Mouse (Mus musculus) intestine, embryonic 16.5 days (tissue): ENCODE results near the gene Sat2. TPM values are rescaled to one million over a fixed set of nuclear protein-coding genes. Genes with fewer than 3 reads are reported as not detected.
A peak's percentile ranks its signal among the peaks of the same experiment; 100 is the strongest.

ENCODE experiments used
- ATAC-seq: fragments of 200-750 bp; cut with Nextera tagmentation; 2 replicates; pipeline ENCODE4 v1.8.0; 2017; ENCODE audit warnings: moderate TSS enrichment, moderate library complexity
- H3K27ac ChIP-seq: fragments of 300-500 bp; sonication (generic); 2 replicates; pipeline ENCODE4 v1.5.1; 2014; ENCODE audit warnings: mild to moderate bottlenecking, low read length
- H3K27me3 ChIP-seq: fragments of 300-500 bp; sonication (generic); replicated peaks from 2 replicates; pipeline ENCODE4 v1.6.1; 2014; ENCODE audit warnings: low read length, control low read depth, mixed read lengths; ENCODE audit not compliant: control insufficient read depth, insufficient read depth
- H3K36me3 ChIP-seq: fragments of 300-500 bp; sonication (generic); 2 replicates; pipeline ENCODE4 v1.6.1; 2014; ENCODE audit warnings: low read length, control low read depth; ENCODE audit not compliant: control insufficient read depth, insufficient read depth
- H3K4me1 ChIP-seq: fragments of 300-500 bp; sonication (generic); 2 replicates; pipeline ENCODE4 v1.6.1; 2014; ENCODE audit warnings: low read length, control low read depth, mixed read lengths; ENCODE audit not compliant: control insufficient read depth, insufficient read depth
- H3K4me2 ChIP-seq: fragments of 300-500 bp; sonication (generic); 2 replicates; pipeline ENCODE4 v1.6.1; 2014; ENCODE audit warnings: low read depth, low read length, control low read depth
- H3K4me3 ChIP-seq: fragments of 300-500 bp; sonication (generic); 2 replicates; pipeline ENCODE4 v1.5.1; 2014; ENCODE audit warnings: mild to moderate bottlenecking, low read length
- H3K9ac ChIP-seq: fragments of 300-500 bp; sonication (generic); 2 replicates; pipeline ENCODE4 v1.6.1; 2014; ENCODE audit warnings: low read depth, low read length
- H3K9me3 ChIP-seq: fragments of 300-500 bp; sonication (generic); 2 replicates; pipeline ENCODE4 v1.6.1; 2016; ENCODE audit warnings: low read length, control low read depth; ENCODE audit not compliant: control insufficient read depth
- WGBS: fragments of 180-500 bp; shearing (Covaris S2); extraction: QIAGEN DNeasy Blood & Tissue Kit; methylation state at CpG from one replicate; pipeline ENCODE4 v1.1.7; 2014; 5-methylcytosine and 5-hydroxymethylcytosine counted together
- microRNA counts: library from miRNA; unstranded; fragments of <30 nt; microRNA quantifications from one replicate; lab custom pipeline; 2016
- microRNA-seq: library from miRNA; unstranded; fragments of <30 nt; microRNA quantifications from one replicate; pipeline ENCODE4, GENCODE M21; 2016
- polyA plus RNA-seq: library from polyadenylated mRNA; unstranded; fragments of >200 nt; fragmentation: Nextera tagmentation; extraction: Ambion mirVana; gene quantifications from 2 replicates; pipeline ENCODE4 v1.2.1, GENCODE M21; 2015

Gene Sat2
- polyA plus RNA-seq, 1 experiment from 2014 or later = 18.1 TPM

DNA sequence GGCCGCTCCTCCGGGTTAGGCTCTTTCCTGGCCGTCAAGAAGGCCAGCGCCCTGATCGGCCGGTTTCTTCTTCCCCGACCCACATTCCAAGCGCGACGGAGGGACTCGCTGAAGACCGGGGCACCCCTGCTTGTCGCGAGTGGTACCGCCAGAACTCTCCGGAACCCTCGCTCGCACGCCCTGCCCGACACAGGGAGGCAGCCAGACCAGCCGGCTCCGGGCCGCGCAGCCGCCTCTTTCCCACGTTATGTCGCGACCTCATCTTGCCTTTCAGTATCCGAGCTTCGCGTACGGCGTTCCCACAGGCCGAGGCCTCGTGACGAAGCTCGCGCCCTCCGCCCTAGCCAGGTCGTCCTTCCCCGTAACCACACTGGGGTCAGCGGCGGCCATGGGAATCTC is 49.9 kb downstream of the Sat2 start:
- Histone ChIP-seq H3K9ac (peak overlapping the region; percentile 99), H3K27me3 (no peaks in the 10 kb centered on the region), H3K27ac (peak overlapping the region; percentile 99), H3K36me3 (peaks cover 23% of the 10 kb centered on the region), H3K4me3 (peak overlapping the region; percentile 99), H3K9me3 (no peaks in the 10 kb centered on the region), H3K4me2 (peak overlapping the region; percentile 9; the same call in 1 of the 2 replicates), H3K4me1 (peaks cover 22% of the 10 kb centered on the region)
- peak; percentile 8; the same call in 1 of the 2 replicates for ATAC-seq
- under 1% methylated on average over 40 of the region's 43 CpGs for WGBS

DNA sequence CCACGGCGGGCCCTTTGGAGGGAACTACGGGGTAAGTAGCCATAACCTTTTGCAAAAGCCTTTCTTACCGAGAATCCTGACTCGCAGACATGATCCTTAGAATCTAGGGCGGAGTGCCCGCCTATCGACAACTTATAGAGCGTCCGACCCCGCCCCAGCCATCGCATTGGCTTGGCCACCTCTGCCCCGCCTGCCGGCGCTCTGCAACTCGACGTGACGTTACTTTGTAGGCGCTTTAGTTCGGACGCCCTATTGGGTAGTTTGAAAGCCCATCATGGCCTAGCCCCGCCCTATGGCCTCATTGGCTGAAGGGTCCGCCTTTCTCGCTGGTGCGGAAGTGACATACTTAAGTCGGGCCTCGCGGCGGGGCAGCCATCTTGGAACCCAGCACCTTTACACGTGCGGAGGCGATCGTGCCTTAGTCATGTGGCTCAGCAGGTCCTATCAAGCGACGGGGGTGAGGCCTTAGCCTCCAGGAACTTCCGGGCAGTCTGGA is 50.4 kb downstream of the Sat2 start, which contains the start of gene Eif4a1:
Gene Eif4a1, minus strand, starts transcription at position 213 of the 496 bp plus-strand sequence.
- Histone ChIP-seq H3K9ac (peak within 1 kb of the TSS; percentile 99), H3K9me3 (no peaks in the 10 kb centered on the region), H3K4me3 (peak within 1 kb of the TSS; percentile 99), H3K27me3 (no peaks in the 10 kb centered on the region), H3K4me1 (peaks cover 22% of the 10 kb centered on the region), H3K27ac (peak within 1 kb of the TSS; percentile 99), H3K36me3 (peaks cover 20% of the 10 kb centered on the region), H3K4me2 (peak within 1 kb of the TSS; percentile 55)
- ATAC-seq = peak; percentile 98
- WGBS = under 1% methylated on average over 36 of the region's 36 CpGs

MicroRNAs encoded within 50 kb of the gene (microRNA counts, 519-probe panel; counts per million panel counts)
- 35.7 counts per million for microRNA mmu-miR-1934 (lab: Ali Mortazavi, UCI)
- microRNA mmu-miR-467f (lab: Ali Mortazavi, UCI) = 2,457 counts per million, percentile 60 among the panel's probes with 10 or more counts

Small RNA genes within 50 kb of the gene (microRNA-seq; reads per million reads assigned to microRNA genes)
- gene Mir1934 = 4.3 reads per million, percentile 12 among the genes with 10 or more reads in this experiment
- not detected for gene Mir467f

Other genes with a start within 250 kb of the Sat2 start
- 168 and 170 TPM in 2 replicates for gene Naa38, start 226.5 kb upstream of the Sat2 start, polyA plus RNA-seq
- 22.6 and 24.0 TPM in 2 replicates for gene Cyb5d1, start 226.4 kb upstream of the Sat2 start, polyA plus RNA-seq
- 30.8 and 31.0 TPM in 2 replicates for gene Tmem88, start 223.8 kb upstream of the Sat2 start, polyA plus RNA-seq
- 17.6 and 18.8 TPM in 2 replicates for gene Kdm6b, start 208.3 kb upstream of the Sat2 start, polyA plus RNA-seq
- gene Dnah2, start 72.9 kb upstream of the Sat2 start, polyA plus RNA-seq = 0.93 and 1.0 TPM in 2 replicates
- gene Efnb3, start 61.8 kb upstream of the Sat2 start, polyA plus RNA-seq = 6.3 and 6.8 TPM in 2 replicates
- 24.5 and 26.6 TPM in 2 replicates for gene Wrap53, start 41.8 kb upstream of the Sat2 start, polyA plus RNA-seq
- gene Trp53, start 41.7 kb upstream of the Sat2 start, polyA plus RNA-seq = 132 and 148 TPM in 2 replicates
- 6.6 and 6.8 TPM in 2 replicates for gene Atp1b2, start 16.1 kb upstream of the Sat2 start, polyA plus RNA-seq
- gene Shbg, start 4.1 kb upstream of the Sat2 start, polyA plus RNA-seq = 0.10 and 0.72 TPM in 2 replicates
- 12.1 and 12.6 TPM in 2 replicates for gene Fxr2, start 11.0 kb downstream of the Sat2 start, polyA plus RNA-seq
- gene Sox15, start 33.3 kb downstream of the Sat2 start, polyA plus RNA-seq = not detected in 2 replicates
- 68.3 and 69.9 TPM in 2 replicates for gene Mpdu1, start 40.6 kb downstream of the Sat2 start, polyA plus RNA-seq
- 14.0 and 14.7 TPM in 2 replicates for gene Cd68, start 44.1 kb downstream of the Sat2 start, polyA plus RNA-seq
- gene Eif4a1, start 50.4 kb downstream of the Sat2 start, polyA plus RNA-seq = 524 and 563 TPM in 2 replicates
- gene Senp3, start 60.1 kb downstream of the Sat2 start, polyA plus RNA-seq = 51.8 and 60.3 TPM in 2 replicates
- 0.44 and 0.57 TPM in 2 replicates for gene Tnfsf13, start 63.8 kb downstream of the Sat2 start, polyA plus RNA-seq
- 6.0 and 6.3 TPM in 2 replicates for gene Tnfsf12, start 73.8 kb downstream of the Sat2 start, polyA plus RNA-seq
- gene Tnfsfm13, start 74.1 kb downstream of the Sat2 start, polyA plus RNA-seq = 3.0 and 3.3 TPM in 2 replicates
- gene Polr2a, start 136.6 kb downstream of the Sat2 start, polyA plus RNA-seq = 14.8 and 16.8 TPM in 2 replicates
- 0.13 and 0.16 TPM in 2 replicates for gene Slc35g3, start 139.9 kb downstream of the Sat2 start, polyA plus RNA-seq
- gene Zbtb4, start 143.9 kb downstream of the Sat2 start, polyA plus RNA-seq = 2.3 and 2.4 TPM in 2 replicates
- 3.9 and 4.7 TPM in 2 replicates for gene Chrnb1, start 173.9 kb downstream of the Sat2 start, polyA plus RNA-seq
- 1.3 and 1.4 TPM in 2 replicates for gene Fgf11, start 179.8 kb downstream of the Sat2 start, polyA plus RNA-seq
- 34.6 and 42.7 TPM in 2 replicates for gene Tmem102, start 183.6 kb downstream of the Sat2 start, polyA plus RNA-seq
- not detected in 2 replicates for gene Gm39566, start 193.3 kb downstream of the Sat2 start, polyA plus RNA-seq
- gene Spem2, start 196.4 kb downstream of the Sat2 start, polyA plus RNA-seq = not detected in 2 replicates
- 0.22 TPM in 1 of 2 replicates, not detected in the other for gene Spem1, start 200.2 kb downstream of the Sat2 start, polyA plus RNA-seq
- 3.4 and 4.1 TPM in 2 replicates for gene Nlgn2, start 215.8 kb downstream of the Sat2 start, polyA plus RNA-seq
- gene Tmem256, start 216.5 kb downstream of the Sat2 start, polyA plus RNA-seq = 470 and 476 TPM in 2 replicates
- gene Plscr3, start 224.4 kb downstream of the Sat2 start, polyA plus RNA-seq = 73.0 and 75.2 TPM in 2 replicates
- gene Tnk1, start 236.7 kb downstream of the Sat2 start, polyA plus RNA-seq = 20.5 and 23.5 TPM in 2 replicates